Mouse (Mus musculus) CH12.LX (cell line): Measurements from ENCODE around the gene Gm17542. TPM values are rescaled to one million over a fixed set of nuclear protein-coding genes. Genes with fewer than 3 reads are reported as not detected.

Source experiments
- DNase-seq: peaks from one replicate; pipeline ENCODE4 v3.0.0-alpha.2; 2013; ENCODE audit errors: extremely low read depth
- H3K27ac ChIP-seq: 2 replicates; pipeline ENCODE4 v1.5.1; 2012; ENCODE audit warnings: low read depth, mild to moderate bottlenecking, control low read depth, moderate library complexity; ENCODE audit not compliant: insufficient read depth
- H3K27me3 ChIP-seq: replicated peaks from 2 replicates; pipeline ENCODE3; 2012; ENCODE audit warnings: inconsistent platforms
- H3K36me3 ChIP-seq, 2 experiments: replicated peaks in 1 of 2; 2 replicates each; pipeline versions ENCODE3 to v1.6.1; 2012; ENCODE audit warnings: inconsistent platforms in 1 of 2, low read length in 1 of 2, mild to moderate bottlenecking in 1 of 2, mixed read lengths in 1 of 2, moderate library complexity in 1 of 2; ENCODE audit not compliant: control insufficient read depth in 1 of 2, insufficient read depth in 1 of 2
- H3K4me1 ChIP-seq, 2 experiments: 2 replicates each; pipeline ENCODE4 v1.6.1; 2012; ENCODE audit warnings: inconsistent platforms in 1 of 2, moderate library complexity in 1 of 2; ENCODE audit not compliant: insufficient read depth in 2 of 2, control insufficient read depth in 1 of 2
- H3K4me2 ChIP-seq: 2 replicates; pipeline ENCODE4 v1.6.1; 2012; ENCODE audit warnings: low read depth, mild to moderate bottlenecking, control low read depth; ENCODE audit not compliant: poor library complexity, insufficient read depth, severe bottlenecking
- H3K4me3 ChIP-seq, 3 experiments: fragments of 150-350 bp in 1 of 3; sonication (generic) in 1 of 3; replicated peaks in 1 of 3; 2 replicates each; pipeline versions ENCODE3 to v1.5.1; 2011 to 2012; ENCODE audit warnings: low read depth in 2 of 3, low read length in 2 of 3, mild to moderate bottlenecking in 2 of 3, moderate library complexity in 2 of 3, control low read depth in 1 of 3, improper control_type of control experiment in 1 of 3, inconsistent platforms in 1 of 3, mixed read lengths in 1 of 3; ENCODE audit not compliant: poor library complexity in 1 of 3
- H3K79me2 ChIP-seq: replicated peaks from 2 replicates; pipeline ENCODE4 v1.6.1; 2012; ENCODE audit warnings: mild to moderate bottlenecking, moderate library complexity; ENCODE audit not compliant: control insufficient read depth, poor library complexity, insufficient read depth, severe bottlenecking; ENCODE audit errors: extremely low read depth
- H3K9ac ChIP-seq: 2 replicates; pipeline ENCODE4 v1.6.1; 2012; ENCODE audit warnings: low read depth, mild to moderate bottlenecking, control low read depth, moderate library complexity; ENCODE audit not compliant: insufficient read depth
- H3K9me3 ChIP-seq: replicated peaks from 2 replicates; pipeline ENCODE3; 2012; ENCODE audit warnings: low read length, inconsistent platforms, mixed read lengths
- BHLHE40 ChIP-seq: IDR thresholded peaks from 2 replicates; pipeline ENCODE4 v1.6.1; 2011; ENCODE audit warnings: mild to moderate bottlenecking, low read depth, low read length, improper control_type of control experiment
- CTCF ChIP-seq, 2 experiments: IDR thresholded peaks in 1 of 2; conservative IDR thresholded peaks in 1 of 2; 2 replicates each; pipeline ENCODE4 v1.5.1; 2011 to 2012; ENCODE audit warnings: low read depth in 2 of 2, low read length in 2 of 2, improper control_type of control experiment in 1 of 2, inconsistent platforms in 1 of 2, mild to moderate bottlenecking in 1 of 2, moderate library complexity in 1 of 2
- ELF1 ChIP-seq: IDR thresholded peaks from 2 replicates; pipeline ENCODE4 v1.6.1; 2014; ENCODE audit warnings: low read depth, mild to moderate bottlenecking, inconsistent platforms, low read length, improper control_type of control experiment
- EP300 ChIP-seq: IDR thresholded peaks from 2 replicates; pipeline ENCODE4 v1.6.1; 2011; ENCODE audit warnings: low read length, improper control_type of control experiment
- GABPA ChIP-seq: IDR thresholded peaks from 2 replicates; pipeline ENCODE4 v1.6.1; 2012; ENCODE audit warnings: low read depth, low read length, improper control_type of control experiment, inconsistent platforms; ENCODE audit not compliant: insufficient replicate concordance
- HCFC1 ChIP-seq: IDR thresholded peaks from 2 replicates; pipeline ENCODE4 v1.6.1; 2012; ENCODE audit warnings: low read depth, mild to moderate bottlenecking, inconsistent platforms, low read length, improper control_type of control experiment
- IRF4 ChIP-seq: IDR thresholded peaks from 2 replicates; pipeline ENCODE4 v1.6.1; 2014; ENCODE audit warnings: low read depth, mild to moderate bottlenecking, inconsistent platforms, low read length, improper control_type of control experiment
- JUN ChIP-seq: IDR thresholded peaks from 2 replicates; pipeline ENCODE4 v1.6.1; 2011; ENCODE audit warnings: low read depth, mild to moderate bottlenecking, low read length, improper control_type of control experiment, moderate library complexity; ENCODE audit not compliant: insufficient read depth
- JUND ChIP-seq: conservative IDR thresholded peaks from 2 replicates; pipeline ENCODE4 v1.6.1; 2011; ENCODE audit warnings: low read depth, low read length, improper control_type of control experiment
- KAT2A ChIP-seq: IDR thresholded peaks from 2 replicates; pipeline ENCODE4 v1.6.1; 2012; ENCODE audit warnings: low read length, improper control_type of control experiment, inconsistent platforms; ENCODE audit not compliant: insufficient replicate concordance
- MAFK ChIP-seq: IDR thresholded peaks from 2 replicates; pipeline ENCODE4 v1.6.1; 2011; ENCODE audit warnings: low read length, improper control_type of control experiment; ENCODE audit not compliant: insufficient replicate concordance
- MEF2A ChIP-seq: IDR thresholded peaks from 2 replicates; pipeline ENCODE4 v1.6.1; 2014; ENCODE audit warnings: low read depth, mild to moderate bottlenecking, inconsistent platforms, low read length, improper control_type of control experiment, borderline replicate concordance
- MXI1 ChIP-seq: IDR thresholded peaks from 2 replicates; pipeline ENCODE4 v1.6.1; 2011; ENCODE audit warnings: mild to moderate bottlenecking, low read depth, low read length, improper control_type of control experiment
- NELFE ChIP-seq: IDR thresholded peaks from 2 replicates; pipeline ENCODE4 v1.6.1; 2011; ENCODE audit warnings: low read depth, low read length, improper control_type of control experiment
- POLR2AphosphoS2 ChIP-seq: IDR thresholded peaks from 2 replicates; pipeline ENCODE4 v1.6.1; 2011; ENCODE audit warnings: low read depth, low read length, improper control_type of control experiment
- RCOR1 ChIP-seq: conservative IDR thresholded peaks from 2 replicates; pipeline ENCODE4 v1.6.1; 2012; ENCODE audit warnings: low read depth, mild to moderate bottlenecking, inconsistent platforms, low read length, improper control_type of control experiment
- SIN3A ChIP-seq: IDR thresholded peaks from 2 replicates; pipeline ENCODE4 v1.6.1; 2012; ENCODE audit warnings: low read length, improper control_type of control experiment, inconsistent platforms
- USF2 ChIP-seq: conservative IDR thresholded peaks from 2 replicates; pipeline ENCODE4 v1.6.1; 2011; ENCODE audit warnings: low read depth, low read length, improper control_type of control experiment
- ZKSCAN1 ChIP-seq: IDR thresholded peaks from 2 replicates; pipeline ENCODE4 v1.6.1; 2012; ENCODE audit warnings: low read depth, inconsistent platforms, low read length, improper control_type of control experiment, borderline replicate concordance
- ZMIZ1 ChIP-seq: IDR thresholded peaks from 2 replicates; pipeline ENCODE4 v1.6.1; 2012; ENCODE audit warnings: low read depth, mild to moderate bottlenecking, inconsistent platforms, low read length, improper control_type of control experiment
- dilution Hi-C: fragments of 300-500 bp; cut with MboI; formaldehyde crosslinking; loops from 2 replicates; pipeline ENCODE4 v1.14.3; 2020; ENCODE audit warnings: low sequenced_read_pairs; ENCODE audit not compliant: extremely low pct_unique_long_range_greater_than_20kb, extremely low pct_ligation_motif_present
- in situ Hi-C: fragments of 300-500 bp; cut with MboI; formaldehyde crosslinking; loops from 3 replicates; pipeline ENCODE4 v1.14.3; 2019; ENCODE audit warnings: low sequenced_read_pairs, low pct_ligation_motif_present, low pct_unique_long_range_greater_than_20kb, mixed read lengths
- polyA plus RNA-seq: library from polyadenylated mRNA; unstranded; fragments of >175 nt; gene quantifications from 2 replicates; pipeline ENCODE4 v1.2.1, GENCODE M21; 2012; ENCODE audit warnings: low read depth; ENCODE audit not compliant: insufficient read length
- total RNA-seq, 2 experiments: library from RNA; depleted of rRNA; stranded (reverse); fragments of 300-350 nt in 1 of 2; fragments of >200 nt in 1 of 2; gene quantifications; 2 replicates each; pipeline ENCODE4 v1.2.3; 2012 to 2014

Gm17542 gene
- total and polyA plus RNA-seq, 3 experiments = not detected

DNA sequence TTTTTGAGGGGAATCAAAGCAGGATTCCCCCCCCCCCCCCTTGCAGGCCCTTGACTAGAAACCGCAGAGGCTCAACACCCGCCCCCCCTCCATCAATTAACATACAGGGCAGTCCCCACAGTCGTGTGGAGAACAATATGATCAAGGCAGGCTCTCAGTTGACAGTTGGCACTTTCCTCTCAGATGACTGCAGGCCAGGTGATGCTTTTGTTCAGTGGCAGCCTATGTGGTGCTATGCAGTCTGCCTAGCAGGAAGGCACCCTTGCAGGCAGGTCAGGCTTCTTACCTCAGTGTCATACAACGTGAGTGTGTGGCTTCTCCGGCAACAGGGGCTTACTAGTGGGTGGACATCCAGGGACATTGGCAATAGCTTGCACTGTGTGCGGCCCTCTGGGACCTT is 17.4 kb downstream of the Gm17542 start:
- H3K36me3 ChIP-seq = no peaks in the 10 kb centered on the region

DNA sequence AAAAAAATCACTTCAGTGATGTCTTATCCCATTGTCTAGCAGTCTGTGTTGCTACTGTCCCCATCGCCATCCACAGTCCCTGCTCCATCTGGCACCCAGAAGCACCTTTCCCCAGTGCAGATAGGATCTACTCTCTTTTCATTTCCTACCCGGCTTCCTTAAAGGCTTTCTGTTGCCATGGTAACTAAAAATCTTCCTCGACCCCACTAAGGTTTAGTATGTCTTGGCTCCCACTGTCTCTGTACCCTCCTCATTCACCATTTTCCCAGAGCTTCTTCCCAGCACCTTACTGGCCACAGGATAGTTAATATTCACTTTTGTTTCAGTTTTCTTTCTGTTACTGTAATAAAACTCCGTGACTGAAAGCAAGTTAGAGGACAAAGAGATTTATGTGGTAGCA is 17.9 kb downstream of the Gm17542 start:
- Histone ChIP-seq H3K4me2 (no peak overlapping the region), H3K9ac (no peak overlapping the region), H3K27ac (no peak overlapping the region), H3K79me2 (no peaks in the 10 kb centered on the region), H3K27me3 (peaks cover 2% of the 10 kb centered on the region), H3K36me3 (no peaks in the 10 kb centered on the region), H3K4me1 (0 out of 4 replicates have a peak, but pooled peaks cover 2 to 3% of the 10 kb centered on the region in 2 experiments), H3K9me3 (no peaks in the 10 kb centered on the region), H3K4me3 (no peak overlapping the region)
- dilution Hi-C loops = no loop called here
- DNase-seq = no peak
- TF ChIP-seq MAFK (no peak), KAT2A (no peak), IRF4 (no peak), JUN (no peak), MXI1 (no peak), CTCF (conservative IDR thresholded peaks at IDR 0.05 in 1 of 2, IDR thresholded peaks at IDR 0.05 in 1 of 2; ENCODE audit: low read depth in 2 of 2, low read length in 2 of 2) (no peak), GABPA (no peak), JUND (no peak), HCFC1 (no peak), MEF2A (no peak), SIN3A (no peak), BHLHE40 (no peak), NELFE (no peak), ZKSCAN1 (no peak), POLR2AphosphoS2 (no peak), ZMIZ1 (no peak), RCOR1 (no peak), ELF1 (no peak)
- in situ Hi-C loops = no loop called here

More for the DNA sequence above, 17.4 kb downstream of the Gm17542 start:
- Histone ChIP-seq H3K27me3 (peaks cover 2% of the 10 kb centered on the region), H3K9ac (no peak overlapping the region), H3K79me2 (no peaks in the 10 kb centered on the region), H3K4me3 (no peak overlapping the region), H3K4me2 (no peak overlapping the region), H3K27ac (no peak overlapping the region), H3K4me1 (0 out of 4 replicates have a peak, but pooled peaks cover 2 to 3% of the 10 kb centered on the region in 2 experiments), H3K9me3 (no peaks in the 10 kb centered on the region)
- dilution Hi-C loops = no loop called here
- TF ChIP-seq MAFK = no peak
- no peak for TF ChIP-seq NELFE
- no peak for TF ChIP-seq USF2
- TF ChIP-seq EP300 = no peak
- TF ChIP-seq ELF1 = no peak
- no peak for TF ChIP-seq GABPA
- in situ Hi-C loops = no loop called here
- no peak for DNase-seq
